Mouse (Mus musculus) erythroid progenitor cell, adult 5-6 weeks (primary cell): Measurements from ENCODE around the gene Bcas3. TPM values are rescaled to one million over a fixed set of nuclear protein-coding genes. Genes with fewer than 3 reads are reported as not detected.

Source experiments
- ATAC-seq: replicated peaks from 2 replicates; pipeline ENCODE4 v1.8.0; 2016; ENCODE audit warnings: moderate number of reproducible peaks, mild to moderate bottlenecking, moderate TSS enrichment, inconsistent platforms; ENCODE audit not compliant: poor library complexity, low FRiP score, severe bottlenecking
- total RNA-seq, 2 experiments: library from RNA; stranded (forward) in 1 of 2; stranded (reverse) in 1 of 2; fragments of 150-400 nt in 1 of 2; fragments of 186-747, 209-891 nt in 1 of 2; gene quantifications; 2 replicates each; pipeline versions ENCODE4 v1.2.3 to v1.2.4; 2015 to 2017; ENCODE audit warnings: low replicate concordance in 2 of 2

Bcas3 gene
- total RNA-seq, 2 experiments from 2014 or later: 35.8 to 60.8 TPM

DNA sequence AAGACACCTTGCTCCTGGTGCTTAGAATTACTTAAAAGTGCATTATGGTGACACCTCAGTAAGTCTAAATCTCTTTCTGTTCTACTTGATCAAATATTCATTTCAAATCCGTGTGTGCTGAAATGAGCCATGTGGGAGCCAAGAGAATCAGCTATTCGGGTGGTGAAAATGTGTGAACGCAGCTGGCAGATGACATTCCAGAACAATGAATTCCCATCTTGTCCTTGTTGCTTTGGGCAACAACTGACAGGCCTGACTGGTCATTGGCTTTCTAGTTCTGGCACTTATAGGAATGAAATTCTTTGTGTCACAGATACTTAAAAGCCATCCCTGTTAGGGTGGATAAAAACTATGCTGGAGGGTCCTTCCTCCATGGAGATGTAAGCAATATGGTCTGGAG is 240.7 kb downstream of the Bcas3 start:
- no peak for ATAC-seq

DNA sequence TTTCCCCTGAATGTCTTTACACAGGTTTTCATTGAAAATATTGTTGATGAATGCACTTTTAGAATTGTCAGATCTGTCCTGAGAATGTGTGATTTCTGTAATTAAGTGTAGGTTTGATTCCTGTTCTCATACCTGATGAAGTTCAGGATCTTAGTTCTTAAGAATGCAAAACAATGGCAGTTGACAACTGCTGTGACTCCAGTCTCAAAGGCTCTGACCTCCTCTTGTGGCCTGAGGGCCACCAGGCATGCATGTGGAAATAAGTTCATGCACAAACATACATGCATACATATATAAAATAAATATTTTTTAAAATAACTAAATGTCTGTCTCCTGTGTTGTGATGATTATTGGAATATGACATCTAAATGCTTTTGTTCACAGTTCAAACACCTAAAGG is 246.3 kb downstream of the Bcas3 start:
- ATAC-seq: no peak

DNA sequence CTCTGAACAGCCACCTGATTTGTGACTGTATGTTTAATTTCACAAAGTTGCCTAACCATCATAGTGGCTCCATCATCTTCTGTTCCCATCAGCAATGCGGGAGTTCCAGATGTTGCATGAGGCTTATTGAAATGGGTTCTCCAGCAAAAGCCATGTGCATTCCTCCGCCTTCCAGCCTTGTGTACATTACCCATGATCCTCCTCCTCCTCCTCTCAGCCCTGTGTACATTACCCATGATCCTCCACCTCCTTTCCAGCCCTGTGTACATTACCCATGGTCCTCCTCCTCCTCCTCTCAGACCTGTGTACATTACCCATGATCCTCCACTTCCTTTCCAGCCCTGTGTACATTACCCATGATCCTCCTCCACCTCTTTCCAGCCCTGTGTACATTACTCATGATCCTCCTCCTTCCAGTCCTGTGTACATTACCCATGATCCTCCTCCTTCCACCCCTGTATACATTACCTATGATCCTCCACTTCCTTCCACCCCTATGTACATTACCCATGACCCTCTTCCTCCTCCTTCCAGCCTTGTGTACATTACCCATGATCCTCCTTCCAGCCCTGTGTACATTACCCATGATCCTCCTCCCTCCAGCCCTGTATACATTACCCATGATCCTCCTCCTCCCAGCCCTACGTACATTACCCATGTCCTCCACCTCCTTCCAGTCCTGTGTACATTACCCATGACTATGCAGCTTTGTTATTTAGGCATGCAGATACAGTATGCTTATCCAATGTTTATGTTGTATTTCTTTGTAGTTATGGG is 250.8 kb downstream of the Bcas3 start:
- no peak for ATAC-seq

DNA sequence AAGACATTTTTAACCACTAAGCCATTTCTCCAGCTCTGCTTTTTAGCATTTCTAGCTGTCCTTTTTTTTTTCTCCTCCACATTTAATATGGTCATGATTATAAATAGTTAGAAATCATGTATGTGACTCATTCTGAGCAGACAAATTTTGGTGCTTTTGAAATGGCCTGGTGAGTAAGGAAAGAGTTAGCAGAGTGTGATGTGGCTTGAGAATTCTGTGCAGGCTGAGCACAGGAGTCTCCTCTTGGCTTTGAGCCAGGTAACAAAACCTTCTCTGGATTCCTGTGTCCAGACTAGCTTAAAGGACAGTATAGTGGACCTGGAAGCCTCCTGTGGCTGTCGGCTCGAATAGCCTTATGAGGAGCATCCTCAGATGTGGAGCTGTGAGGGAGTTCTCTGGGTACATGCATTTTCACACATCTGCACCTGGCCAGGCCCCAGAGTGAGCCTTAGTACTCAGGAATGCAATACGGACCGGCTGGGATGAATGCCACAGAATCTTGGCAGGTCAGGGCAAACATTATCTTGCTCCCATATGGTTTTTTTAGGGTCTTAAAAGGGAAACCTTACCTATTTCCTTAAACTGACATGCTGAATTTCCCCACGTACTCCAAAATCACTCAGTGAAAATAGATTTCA is 256.5 kb downstream of the Bcas3 start:
- ATAC-seq: no peak

DNA sequence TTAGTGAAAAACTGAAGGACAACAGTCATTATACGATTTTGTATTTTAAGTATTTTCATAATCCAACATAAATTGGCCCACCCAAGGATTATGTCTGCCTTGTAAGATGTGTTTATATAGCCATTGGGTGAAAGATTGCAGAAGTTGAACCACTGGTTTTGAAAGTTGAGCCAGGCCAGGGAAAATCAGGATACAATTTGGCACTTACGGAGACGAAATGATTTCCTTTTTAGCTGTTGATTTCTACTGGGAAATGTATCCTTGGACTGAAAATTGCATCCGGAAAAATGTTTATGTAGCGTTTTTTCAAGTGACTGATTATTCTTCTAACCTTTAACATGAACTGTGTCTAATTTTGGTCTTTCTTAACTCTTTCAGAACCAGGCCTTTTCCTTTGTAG is 260.1 kb downstream of the Bcas3 start:
- no peak for ATAC-seq

DNA sequence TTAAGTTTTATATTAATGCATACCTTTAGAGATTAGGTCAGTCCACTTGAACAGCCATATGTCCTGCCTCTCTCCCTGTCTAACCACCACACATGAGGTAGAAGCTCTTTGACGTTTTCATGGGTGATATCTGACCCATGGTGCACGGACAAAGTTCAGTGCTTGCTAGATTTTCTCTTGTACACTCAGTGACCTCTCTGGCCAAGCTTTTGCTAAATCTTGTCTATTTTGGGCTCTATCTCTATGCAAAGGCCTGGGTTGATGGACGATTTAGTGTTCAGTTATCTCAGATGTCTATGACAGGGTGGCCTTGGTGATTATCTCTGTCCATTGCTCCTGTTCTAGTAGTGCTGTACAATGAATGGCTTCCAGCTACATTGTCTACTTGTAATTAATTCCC is 260.6 kb downstream of the Bcas3 start:
- no peak for ATAC-seq

DNA sequence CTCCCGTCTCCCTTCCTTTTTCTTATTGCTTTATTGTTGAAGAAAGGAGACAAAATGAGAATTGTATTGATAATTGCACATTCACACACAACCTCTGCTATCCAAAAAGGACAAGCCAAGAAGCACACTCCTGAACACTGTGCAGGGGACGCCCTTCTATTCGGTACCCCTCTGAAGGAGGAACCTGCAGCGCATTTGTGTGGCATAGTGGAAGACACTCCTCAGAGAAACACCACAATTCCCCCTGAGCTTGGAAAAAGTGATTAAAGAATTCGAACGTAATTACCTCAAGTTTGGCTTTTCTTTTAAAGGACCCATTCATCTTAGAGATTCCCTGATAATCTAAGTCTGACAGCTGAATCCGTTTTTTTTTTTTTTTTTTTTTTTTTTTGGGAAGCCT is 261.5 kb downstream of the Bcas3 start:
- ATAC-seq: no peak

DNA sequence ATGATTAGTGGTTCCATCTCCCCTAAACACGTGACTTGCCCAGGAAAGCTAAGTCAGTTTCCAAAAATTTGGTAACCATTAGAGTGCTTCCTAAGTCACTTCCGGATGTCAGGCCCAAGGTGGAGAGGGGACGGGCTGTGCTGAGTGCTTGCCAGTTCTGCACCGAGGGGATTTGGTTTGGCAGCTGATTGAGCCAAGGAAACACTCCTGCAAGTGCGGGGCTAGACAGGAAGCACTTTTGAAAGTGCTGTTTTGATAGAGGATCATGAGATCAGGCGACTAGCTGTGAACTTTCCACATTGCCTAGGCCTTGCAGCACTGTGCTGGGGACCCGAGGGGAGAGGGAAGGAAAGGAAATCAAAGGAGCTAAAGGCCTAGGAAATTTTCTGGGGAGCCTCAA is 262.5 kb downstream of the Bcas3 start:
- ATAC-seq: no peak

DNA sequence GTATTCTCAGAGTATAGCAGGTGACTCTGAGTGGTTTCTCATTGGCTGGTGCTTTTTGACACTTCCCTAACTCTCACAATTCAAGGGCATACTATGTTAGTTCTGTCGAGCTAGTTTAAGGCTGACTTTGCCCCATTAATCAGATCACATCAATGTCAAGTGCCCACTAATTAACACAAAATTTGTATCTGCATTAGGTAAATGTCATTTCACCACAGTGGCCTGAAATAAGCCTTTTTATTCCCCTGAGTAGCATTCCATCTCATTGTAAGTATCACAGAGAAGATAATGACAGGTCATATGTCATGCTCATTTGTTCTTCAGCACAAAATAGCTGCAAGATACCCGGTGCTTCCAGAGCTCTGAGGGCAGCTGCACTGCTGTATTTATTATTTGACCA is 268.5 kb downstream of the Bcas3 start:
- ATAC-seq: no peak

DNA sequence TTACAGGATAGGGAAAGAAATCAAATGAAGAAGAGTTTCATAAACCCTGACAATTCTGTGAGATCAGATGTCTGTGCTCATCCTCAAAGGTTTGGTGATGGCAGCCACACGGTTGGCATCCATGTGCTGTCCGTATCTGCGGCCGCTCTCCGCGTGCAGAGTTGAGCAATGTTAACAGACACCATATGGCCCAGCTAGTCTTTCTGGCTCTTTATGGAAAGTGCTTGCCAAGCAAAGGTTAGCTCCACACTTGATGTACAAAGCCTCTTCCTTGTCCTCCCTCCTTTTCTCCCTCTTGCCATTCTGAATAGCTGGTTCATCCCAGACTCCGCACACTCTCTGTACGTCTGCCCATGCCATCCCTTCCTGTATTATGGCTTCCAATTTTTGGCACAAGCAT is 269.0 kb downstream of the Bcas3 start:
- no peak for ATAC-seq

DNA sequence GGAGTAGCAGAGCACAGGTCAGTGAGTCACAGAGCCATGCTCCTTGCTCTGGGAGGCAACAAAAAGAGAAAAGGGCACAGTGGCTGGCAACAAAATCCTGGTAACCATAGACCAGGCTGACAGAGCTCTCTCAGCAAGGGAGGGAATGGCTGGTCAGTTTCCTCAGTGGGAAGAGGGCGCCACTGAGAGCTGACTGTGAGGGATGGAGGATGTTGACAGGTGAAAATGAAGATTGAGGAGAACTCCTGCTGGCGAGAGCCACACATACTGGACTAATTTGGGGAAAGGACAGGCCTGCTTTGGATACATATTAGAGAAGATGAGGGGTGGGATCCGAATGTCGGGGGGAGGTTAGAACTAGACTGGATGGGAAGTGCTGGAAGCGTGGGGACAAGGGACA is 272.2 kb downstream of the Bcas3 start:
- no peak for ATAC-seq

DNA sequence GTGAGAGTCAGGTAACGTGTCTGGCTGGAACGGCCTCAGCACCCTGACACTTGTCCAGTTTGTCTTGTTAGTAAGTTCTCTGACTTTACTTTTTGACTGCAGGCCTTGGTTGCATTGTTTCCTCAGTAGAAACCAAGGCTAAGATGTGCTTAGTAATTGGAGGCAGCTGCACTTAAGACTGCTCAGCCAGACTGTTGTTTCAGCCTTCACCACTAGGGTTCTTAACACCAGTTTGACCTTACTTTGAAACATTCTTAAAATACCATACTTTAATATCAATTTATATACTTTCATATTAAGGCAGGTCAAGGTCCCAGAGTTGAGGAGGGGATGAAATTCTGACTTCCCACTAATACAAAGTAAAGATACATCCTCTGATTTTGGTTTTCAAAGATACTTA is 273.9 kb downstream of the Bcas3 start:
- ATAC-seq: 0 out of 2 replicates have a peak, but pooled peaks have one; percentile 48

DNA sequence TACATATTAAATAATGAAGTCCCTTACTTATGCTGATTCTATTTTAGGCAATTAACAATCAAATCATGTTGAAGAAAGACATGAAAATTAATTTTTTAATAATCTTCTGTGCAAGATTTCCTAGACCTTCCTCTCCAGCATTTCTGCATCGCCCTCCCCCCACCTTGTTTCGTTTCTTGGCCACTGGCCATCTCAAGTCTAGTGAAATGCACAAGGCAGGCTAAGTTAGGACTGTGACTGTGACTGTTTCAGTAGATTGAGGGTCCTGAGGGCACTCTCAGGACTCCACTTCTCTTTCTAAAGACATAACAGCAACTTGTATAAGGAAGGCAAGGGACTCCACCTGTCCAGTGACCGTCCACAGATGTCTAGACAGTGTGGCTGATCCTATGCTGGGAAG is 274.4 kb downstream of the Bcas3 start:
- no peak for ATAC-seq

DNA sequence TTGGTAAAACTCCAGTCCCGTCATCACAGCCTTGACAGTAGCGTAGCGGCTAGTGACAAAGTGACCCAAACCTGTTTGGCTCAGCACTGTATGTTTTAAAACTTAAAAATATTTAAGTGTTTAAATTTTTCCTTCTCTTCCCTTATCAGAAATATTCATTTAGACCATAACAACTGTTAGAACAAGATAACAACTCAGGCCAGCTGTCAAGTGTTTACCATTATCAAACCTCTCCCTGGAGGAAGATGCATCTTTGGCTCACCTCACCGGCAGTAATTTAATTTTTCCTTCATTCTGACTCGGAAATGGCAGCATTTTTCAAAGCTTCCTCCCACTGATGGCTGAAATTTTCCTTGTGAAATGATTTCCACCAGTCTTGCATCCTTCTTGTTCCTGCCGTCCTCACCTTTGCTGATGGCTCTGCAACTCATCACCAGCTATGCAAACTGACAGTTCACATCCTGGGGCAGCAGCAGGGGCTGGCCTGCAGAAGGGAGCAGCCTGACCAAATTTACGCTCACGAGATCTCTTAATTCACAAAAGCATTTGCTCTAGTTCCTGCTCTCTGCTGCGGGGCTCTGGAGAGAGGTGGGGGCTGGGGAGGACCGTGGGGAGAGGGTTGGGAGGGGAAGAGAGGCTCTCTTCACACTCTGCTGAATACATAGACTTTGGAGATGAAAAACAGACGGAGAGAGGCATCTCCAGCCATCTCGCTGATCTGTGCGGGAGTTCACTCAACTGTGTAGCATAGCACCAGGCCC is 275.5 kb downstream of the Bcas3 start:
- peak; percentile 61 for ATAC-seq

DNA sequence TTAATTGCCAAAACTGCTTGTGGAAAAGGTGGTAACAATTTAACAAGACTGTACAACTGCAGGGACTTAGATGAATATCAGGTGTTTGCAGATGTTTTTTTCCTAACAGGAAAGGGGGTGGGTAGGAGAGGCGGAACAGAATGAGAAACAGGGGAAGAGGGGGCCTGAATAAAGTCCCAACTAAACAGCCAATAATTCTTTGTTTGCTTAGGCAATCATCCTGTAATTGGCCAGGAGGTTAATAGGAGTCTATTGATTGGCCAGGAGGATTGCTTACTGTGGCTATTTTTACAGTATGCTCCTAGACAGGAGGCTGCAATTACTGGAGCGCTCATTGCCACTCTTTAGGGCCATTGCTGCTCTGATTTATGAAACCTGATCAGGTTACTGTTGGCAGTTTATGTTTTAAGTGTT is 279.6 kb downstream of the Bcas3 start:
- ATAC-seq: no peak

DNA sequence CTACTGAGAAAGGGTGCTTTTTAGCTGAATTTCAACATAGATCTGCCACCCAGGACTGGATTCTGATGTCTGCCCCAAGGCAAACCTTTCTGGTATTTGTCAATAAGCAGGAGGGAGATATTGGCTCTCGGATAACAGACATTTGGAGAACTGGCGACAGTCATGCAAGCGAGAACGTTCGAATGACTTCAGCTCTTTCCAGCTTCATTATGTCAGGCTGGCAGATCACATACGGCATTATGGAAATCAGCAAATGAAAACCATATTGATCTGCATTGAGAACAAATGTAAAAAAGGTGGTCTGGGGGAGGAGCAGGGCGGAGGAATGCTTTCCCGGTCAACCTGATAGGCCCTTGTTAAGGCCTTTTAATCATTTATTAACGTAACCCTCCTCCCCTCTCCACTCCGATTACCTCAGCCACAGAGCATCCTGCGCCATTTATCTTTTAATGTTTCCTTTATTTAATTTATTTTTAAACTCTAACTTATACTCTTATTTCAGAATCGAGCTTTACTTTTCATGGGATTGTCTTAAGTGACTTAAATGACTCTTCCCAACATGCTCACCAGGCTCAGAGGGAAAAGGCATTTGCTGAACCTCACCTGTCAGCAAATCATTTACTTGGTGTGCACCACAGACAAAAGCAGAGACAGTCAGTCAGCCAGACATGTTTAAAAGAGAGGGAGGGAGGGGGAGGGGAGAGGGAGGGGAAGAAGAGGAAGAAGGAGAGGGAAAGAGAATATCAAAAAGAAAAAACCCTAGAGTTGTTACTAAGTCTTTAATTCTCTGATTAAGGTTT is 285.9 kb downstream of the Bcas3 start:
- no peak for ATAC-seq

DNA sequence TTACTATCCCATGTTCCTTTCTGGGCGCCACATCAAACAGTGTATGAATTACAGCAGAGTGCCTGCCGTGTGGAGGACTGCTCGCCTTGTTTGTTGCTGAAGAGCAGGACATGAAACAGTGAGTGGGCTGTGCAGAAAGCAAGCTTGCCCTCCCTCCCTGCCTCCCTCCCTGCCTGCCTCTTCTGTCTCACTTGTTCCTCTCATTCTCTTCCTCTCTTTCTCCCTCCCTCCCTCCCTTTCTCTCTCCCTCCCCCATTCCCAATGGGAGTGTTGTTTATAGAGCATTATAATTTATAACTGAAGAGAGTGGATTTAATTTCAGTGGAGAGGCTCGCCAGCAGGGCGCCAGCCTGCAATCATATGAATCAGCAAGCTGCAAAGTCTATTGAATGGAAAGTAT is 287.7 kb downstream of the Bcas3 start:
- ATAC-seq: no peak

DNA sequence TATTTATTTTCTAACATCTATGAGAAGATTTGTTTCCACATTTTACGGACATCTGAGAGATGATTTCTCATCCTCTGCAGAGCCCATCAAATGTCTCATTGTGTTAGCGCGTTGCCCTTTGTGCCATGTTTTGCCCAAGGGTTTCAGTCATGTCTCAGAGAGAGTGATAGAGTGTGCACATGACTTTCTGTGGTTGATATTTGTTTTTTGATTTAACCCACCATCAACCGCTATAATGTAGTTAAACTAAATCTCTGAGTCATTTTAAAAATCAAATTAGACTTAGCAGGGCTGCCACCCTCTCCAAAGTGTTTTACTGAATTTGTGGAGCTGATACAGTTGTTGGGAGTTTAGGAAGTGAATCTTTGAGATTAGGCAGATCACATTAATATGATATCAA is 288.5 kb downstream of the Bcas3 start:
- ATAC-seq: no peak

DNA sequence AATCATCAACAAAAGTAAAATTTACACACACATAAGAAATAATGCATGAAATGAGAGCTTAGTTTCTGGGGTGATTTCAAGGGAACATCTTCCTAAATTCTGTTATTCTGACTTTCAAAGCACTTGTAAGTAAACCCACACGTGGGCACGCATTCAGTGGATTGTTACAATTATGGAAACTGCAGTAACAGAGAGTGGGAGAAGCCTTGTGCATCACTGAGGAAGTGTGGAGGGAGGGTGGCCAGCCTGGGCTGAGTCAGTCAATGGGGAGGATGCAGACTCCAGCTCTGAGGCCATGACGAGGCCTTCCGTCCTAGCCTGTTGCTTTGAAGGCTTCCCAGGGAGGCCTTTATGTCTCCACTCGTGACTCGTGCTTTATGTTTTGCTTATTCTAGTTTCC is 289.6 kb downstream of the Bcas3 start:
- ATAC-seq: no peak

DNA sequence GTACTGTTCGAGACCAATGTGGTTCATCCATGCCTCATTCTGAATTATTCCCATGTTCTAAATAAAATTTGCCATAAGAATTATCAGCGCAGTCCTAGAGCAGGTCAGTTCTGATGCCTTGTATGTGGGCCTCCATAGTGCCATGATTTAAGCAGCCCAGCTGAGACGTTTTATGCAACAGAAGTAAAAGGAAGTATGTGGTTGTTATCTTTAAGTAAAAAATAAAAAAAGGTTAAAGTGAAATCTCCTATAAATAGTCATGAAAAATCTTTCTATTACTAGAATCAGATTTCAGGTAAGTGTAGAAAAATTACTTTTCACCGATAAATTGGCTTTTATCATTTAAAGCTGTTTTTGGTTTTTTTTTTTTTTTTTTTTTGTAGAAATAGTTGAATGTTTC is 290.1 kb downstream of the Bcas3 start:
- no peak for ATAC-seq
